Mouse (Mus musculus) cerebellum, adult 2 months (tissue): ENCODE measurements around the gene Apbb1ip.

Experiments
- CTCF ChIP-seq: fragments of 200-500 bp; IDR thresholded peaks from 2 replicates; pipeline ENCODE4 v1.5.1; 2011; ENCODE audit warnings: low read depth, mild to moderate bottlenecking, control low read depth, low read length, moderate library complexity, borderline replicate concordance; ENCODE audit not compliant: insufficient read depth
- POLR2A ChIP-seq: fragments of 200-500 bp; IDR thresholded peaks from 2 replicates; pipeline ENCODE4 v1.6.1; 2011; ENCODE audit warnings: low read length, control low read depth, borderline replicate concordance; ENCODE audit not compliant: insufficient read depth

DNA sequence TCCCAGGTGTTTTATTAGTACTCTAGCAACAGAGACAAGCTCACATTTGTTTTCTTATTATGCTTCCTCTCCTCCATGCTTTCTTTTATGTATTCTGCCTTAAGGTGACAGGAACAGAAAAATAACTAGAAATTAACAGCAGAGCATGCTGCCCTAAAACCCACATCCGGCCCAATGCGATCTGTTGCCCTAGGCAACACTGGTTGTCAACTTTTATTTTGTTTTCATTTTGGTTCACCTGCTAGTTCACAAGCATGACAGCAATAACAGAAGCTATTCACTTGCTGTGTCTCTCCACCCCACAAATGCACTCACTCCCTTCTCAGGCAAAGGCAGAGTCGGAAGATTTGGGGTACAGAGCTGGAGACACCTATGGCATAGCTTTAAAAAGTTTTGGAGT is 10.3 kb downstream of the Apbb1ip start:
- TF ChIP-seq CTCF (no peak), POLR2A (no peak)
